Mouse (Mus musculus): ENCODE results near the gene Cd200r3. TPM values are rescaled to one million over a fixed set of nuclear protein-coding genes. Genes with fewer than 3 reads are reported as not detected.

Gene Cd200r3
- polyA plus RNA-seq, 1 experiment from 2014 or later: not detected

DNA sequence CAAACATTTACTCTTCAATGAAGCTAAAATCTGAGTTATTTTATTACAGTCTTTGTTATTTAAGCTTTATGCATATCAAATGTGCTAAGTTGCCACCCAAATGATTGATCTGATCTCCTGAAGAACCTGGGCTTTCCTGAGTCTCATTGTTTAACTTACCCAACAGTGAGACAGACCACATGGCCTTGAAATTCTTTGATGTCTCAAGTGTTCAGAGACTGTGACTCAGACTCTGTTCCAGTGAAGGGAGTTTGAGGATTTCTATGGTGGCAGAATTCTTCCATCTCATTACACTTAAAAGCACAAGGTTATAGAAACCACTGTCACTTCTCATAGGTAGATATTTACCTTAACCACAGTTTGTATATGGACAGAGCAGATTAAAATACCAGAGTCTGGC, 32.6 kb downstream of the Cd200r3 start:
- no peak overlapping the region for H3K4me3 ChIP-seq
- H3K9ac ChIP-seq (replicated peaks): no peak overlapping the region
- H3K9me3 ChIP-seq: no peaks in the 10 kb centered on the region
- H3K27ac ChIP-seq (replicated peaks): no peak overlapping the region
- H3K27me3 ChIP-seq: no peaks in the 10 kb centered on the region
- H3K4me1 ChIP-seq: no peaks in the 10 kb centered on the region
- ATAC-seq (ENCODE audit: low FRiP score, low read depth): no peak
- no peak overlapping the region for H3K4me2 ChIP-seq (replicated peaks)
- no peaks in the 10 kb centered on the region for H3K36me3 ChIP-seq

- Histone ChIP-seq H3K4me3 (no peak overlapping the region), H3K4me2 (replicated peaks) (no peak overlapping the region), H3K9me3 (no peaks in the 10 kb centered on the region), H3K9ac (replicated peaks) (no peak overlapping the region), H3K4me1 (no peaks in the 10 kb centered on the region), H3K36me3 (no peaks in the 10 kb centered on the region), H3K27ac (replicated peaks) (no peak overlapping the region), H3K27me3 (no peaks in the 10 kb centered on the region)
- no peak for ATAC-seq (ENCODE audit: low FRiP score, low read depth)
- 65% methylated on average over 6 of the region's 6 CpGs for WGBS
These were observed 33.6 kb downstream of the Cd200r3 start for GRCm38 (mm10) chr16:44976892-44977633.

GRCm38 (mm10) chr16:44978193-44978592, 34.7 kb downstream of the Cd200r3 start:
- WGBS: 78% methylated on average over 2 of the region's 2 CpGs
- ATAC-seq (ENCODE audit: low FRiP score, low read depth): no peak
- H3K4me3 ChIP-seq: no peak overlapping the region
- no peak overlapping the region for H3K27ac ChIP-seq (replicated peaks)
- H3K27me3 ChIP-seq: no peaks in the 10 kb centered on the region
- no peaks in the 10 kb centered on the region for H3K36me3 ChIP-seq
- no peaks in the 10 kb centered on the region for H3K9me3 ChIP-seq
- H3K4me2 ChIP-seq (replicated peaks): no peak overlapping the region
- H3K9ac ChIP-seq (replicated peaks): no peak overlapping the region
- no peaks in the 10 kb centered on the region for H3K4me1 ChIP-seq

- 75% methylated on average over 3 of the region's 3 CpGs for WGBS
- Histone ChIP-seq H3K9me3 (no peaks in the 10 kb centered on the region), H3K4me2 (replicated peaks) (no peak overlapping the region), H3K4me1 (no peaks in the 10 kb centered on the region), H3K27ac (replicated peaks) (no peak overlapping the region), H3K9ac (replicated peaks) (no peak overlapping the region), H3K27me3 (no peaks in the 10 kb centered on the region), H3K4me3 (no peak overlapping the region), H3K36me3 (no peaks in the 10 kb centered on the region)
- no peak for ATAC-seq (ENCODE audit: low FRiP score, low read depth)
These were observed 35.9 kb downstream of the Cd200r3 start for GRCm38 (mm10) chr16:44979355-44979896.

GRCm38 (mm10) chr16:44982972-44983371, 39.5 kb downstream of the Cd200r3 start:
- Histone ChIP-seq H3K4me3 (no peak overlapping the region), H3K27ac (replicated peaks) (no peak overlapping the region), H3K36me3 (no peaks in the 10 kb centered on the region), H3K9ac (replicated peaks) (no peak overlapping the region), H3K4me1 (no peaks in the 10 kb centered on the region), H3K4me2 (replicated peaks) (no peak overlapping the region), H3K9me3 (no peaks in the 10 kb centered on the region), H3K27me3 (no peaks in the 10 kb centered on the region)
- ATAC-seq (ENCODE audit: low FRiP score, low read depth): no peak
- WGBS: 85% methylated on average over 2 of the region's 2 CpGs

DNA sequence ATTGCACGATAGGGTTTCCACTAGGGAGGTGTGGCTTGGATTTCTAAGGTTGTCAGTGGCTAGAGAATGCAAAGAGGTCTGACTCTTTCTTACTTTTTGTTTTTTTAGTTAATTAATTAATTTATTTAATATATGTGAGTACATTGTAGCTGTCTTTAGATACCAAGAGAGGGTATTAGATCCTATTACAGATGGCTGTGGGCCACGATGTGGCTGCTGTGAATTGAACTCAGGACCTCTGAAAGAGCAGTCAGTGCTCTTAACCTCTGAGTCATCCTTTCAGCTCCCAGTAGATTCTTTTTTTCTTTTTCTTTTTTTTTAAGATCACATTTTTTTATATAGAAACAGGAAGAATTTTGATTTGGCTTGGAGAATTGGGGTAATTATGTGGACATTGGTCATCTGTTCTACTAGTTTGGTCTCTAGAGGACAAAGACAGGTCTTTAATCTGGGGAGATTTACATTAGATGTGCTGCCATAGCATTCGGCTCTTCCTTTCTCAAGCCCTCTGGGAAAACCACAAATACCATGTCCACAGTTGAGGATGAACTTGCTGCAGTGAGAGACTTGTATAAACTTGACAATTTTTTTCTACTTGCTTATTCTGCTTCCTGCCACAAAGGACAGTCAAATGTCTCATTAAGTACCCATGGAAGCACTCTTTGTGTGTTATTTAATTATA, 40.0 kb downstream of the Cd200r3 start:
- Histone ChIP-seq H3K27me3 (no peaks in the 10 kb centered on the region), H3K36me3 (no peaks in the 10 kb centered on the region), H3K4me3 (no peak overlapping the region), H3K4me2 (replicated peaks) (no peak overlapping the region), H3K4me1 (no peaks in the 10 kb centered on the region), H3K9ac (replicated peaks) (no peak overlapping the region), H3K9me3 (no peaks in the 10 kb centered on the region), H3K27ac (replicated peaks) (no peak overlapping the region)
- 65% methylated on average over 3 of the region's 3 CpGs for WGBS
- ATAC-seq (ENCODE audit: low FRiP score, low read depth): no peak

DNA sequence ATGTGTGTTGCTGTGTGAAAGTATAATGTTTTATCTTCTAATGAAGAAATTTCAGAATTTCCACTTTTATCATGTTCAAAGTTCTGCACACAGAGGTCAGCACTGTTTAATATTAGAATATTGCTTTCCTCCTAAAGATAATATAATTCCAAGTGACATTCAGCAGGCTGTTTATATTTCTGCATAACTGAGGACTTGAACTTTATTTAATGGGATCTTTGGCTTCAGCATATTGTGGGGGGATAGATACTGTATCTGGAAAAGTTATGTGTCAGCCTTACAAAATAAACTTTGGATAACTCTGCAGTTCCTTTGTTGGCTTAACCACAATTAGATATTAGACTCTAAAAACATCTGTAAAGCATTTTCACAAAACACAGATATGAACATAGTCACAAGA, 40.6 kb downstream of the Cd200r3 start:
- H3K4me3 ChIP-seq: no peak overlapping the region
- H3K4me1 ChIP-seq: no peaks in the 10 kb centered on the region
- ATAC-seq (ENCODE audit: low FRiP score, low read depth): no peak
- H3K36me3 ChIP-seq: no peaks in the 10 kb centered on the region
- H3K9me3 ChIP-seq: no peaks in the 10 kb centered on the region
- H3K9ac ChIP-seq (replicated peaks): no peak overlapping the region
- H3K4me2 ChIP-seq (replicated peaks): no peak overlapping the region
- no peak overlapping the region for H3K27ac ChIP-seq (replicated peaks)
- H3K27me3 ChIP-seq: no peaks in the 10 kb centered on the region

- H3K4me1 ChIP-seq: no peaks in the 10 kb centered on the region
- no peak overlapping the region for H3K27ac ChIP-seq (replicated peaks)
- no peak overlapping the region for H3K4me2 ChIP-seq (replicated peaks)
- no peak for ATAC-seq (ENCODE audit: low FRiP score, low read depth)
- no peak overlapping the region for H3K9ac ChIP-seq (replicated peaks)
- H3K4me3 ChIP-seq: no peak overlapping the region
- H3K36me3 ChIP-seq: no peaks in the 10 kb centered on the region
- H3K9me3 ChIP-seq: no peaks in the 10 kb centered on the region
- 82% methylated on average over 3 of the region's 3 CpGs for WGBS
- H3K27me3 ChIP-seq: no peaks in the 10 kb centered on the region
These were observed 41.4 kb downstream of the Cd200r3 start for GRCm38 (mm10) chr16:44984925-44985324.

- Histone ChIP-seq H3K9me3 (no peaks in the 10 kb centered on the region), H3K4me1 (no peaks in the 10 kb centered on the region), H3K4me3 (no peak overlapping the region), H3K27ac (replicated peaks) (no peak overlapping the region), H3K9ac (replicated peaks) (no peak overlapping the region), H3K36me3 (no peaks in the 10 kb centered on the region), H3K27me3 (no peaks in the 10 kb centered on the region), H3K4me2 (replicated peaks) (no peak overlapping the region)
- ATAC-seq (ENCODE audit: low FRiP score, low read depth): no peak
- WGBS: 72% methylated on average over 2 of the region's 2 CpGs
These were observed 42.6 kb downstream of the Cd200r3 start for GRCm38 (mm10) chr16:44986029-44986428.

DNA sequence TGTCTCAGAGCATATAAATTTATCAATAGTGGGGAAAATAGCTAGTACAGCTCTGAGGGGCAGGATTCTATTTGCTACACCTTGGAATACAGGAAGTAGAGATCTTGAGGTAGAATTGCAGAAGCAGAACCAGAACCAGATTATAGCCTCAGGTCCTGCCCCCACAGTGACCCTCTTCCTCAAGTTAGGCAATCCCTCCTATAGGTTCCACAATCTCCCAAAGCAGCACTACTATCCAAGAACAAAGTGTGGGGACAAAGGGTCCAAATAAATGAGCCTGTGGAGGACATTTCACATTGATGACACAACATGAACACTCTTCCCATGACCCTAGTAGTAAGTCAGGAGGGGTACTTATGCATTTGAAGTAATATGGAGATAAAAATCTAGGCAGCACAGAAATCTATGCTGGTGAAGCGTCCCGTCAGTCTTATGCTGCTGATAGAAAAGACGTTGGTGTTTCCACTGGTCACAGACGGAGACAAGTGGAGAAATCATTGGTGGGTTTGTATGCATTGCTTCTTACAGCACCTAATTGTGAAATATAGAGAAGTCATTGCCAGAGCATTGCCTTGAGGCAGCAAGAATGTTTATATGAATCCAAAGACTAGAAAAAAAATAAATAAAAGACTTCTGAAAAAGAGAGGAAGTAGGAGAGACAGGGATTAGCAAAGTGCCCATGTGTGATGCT, 45.3 kb downstream of the Cd200r3 start:
- Histone ChIP-seq H3K36me3 (no peaks in the 10 kb centered on the region), H3K27ac (replicated peaks) (no peak overlapping the region), H3K9ac (replicated peaks) (no peak overlapping the region), H3K4me1 (no peaks in the 10 kb centered on the region), H3K4me3 (no peak overlapping the region), H3K27me3 (no peaks in the 10 kb centered on the region), H3K4me2 (replicated peaks) (no peak overlapping the region), H3K9me3 (no peaks in the 10 kb centered on the region)
- WGBS: 94% methylated on average over 4 of the region's 4 CpGs
- no peak for ATAC-seq (ENCODE audit: low FRiP score, low read depth)

DNA sequence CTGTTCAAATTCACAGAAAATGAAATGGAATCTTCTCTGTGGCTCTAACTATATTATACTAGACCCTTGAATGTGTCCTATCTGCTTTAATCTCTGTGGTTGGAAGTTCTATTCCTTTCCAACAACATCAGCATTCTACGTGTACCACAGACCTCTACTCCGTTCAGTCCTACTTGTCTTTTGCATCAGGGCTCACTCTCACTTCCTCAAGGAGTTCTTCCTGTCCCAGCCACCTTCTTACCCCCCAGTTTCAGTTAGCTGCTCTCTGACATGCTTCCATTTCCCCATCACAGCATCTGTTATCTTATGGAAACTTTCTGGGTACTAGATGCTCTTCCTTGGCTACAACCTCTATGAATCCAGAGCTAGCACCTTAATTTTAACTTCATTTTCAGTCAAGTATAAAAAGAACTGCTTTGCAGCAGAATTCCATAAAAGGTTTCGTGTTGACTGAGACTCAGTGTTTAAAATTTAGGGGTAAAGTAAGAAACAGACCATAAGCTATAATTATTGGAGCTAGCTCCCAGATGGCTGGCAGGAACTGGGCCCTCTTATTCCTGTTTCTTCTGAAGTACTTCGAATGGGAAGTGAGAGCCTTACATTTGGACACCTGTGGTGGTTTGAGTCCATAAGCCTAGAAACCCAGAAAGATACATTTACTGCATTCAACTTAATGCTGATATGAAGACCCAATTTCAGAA, 50.0 kb downstream of the Cd200r3 start:
- H3K27ac ChIP-seq (replicated peaks): no peak overlapping the region
- no peak overlapping the region for H3K4me2 ChIP-seq (replicated peaks)
- H3K4me1 ChIP-seq: no peaks in the 10 kb centered on the region
- H3K27me3 ChIP-seq: no peaks in the 10 kb centered on the region
- no peak for ATAC-seq (ENCODE audit: low FRiP score, low read depth)
- H3K9me3 ChIP-seq: no peaks in the 10 kb centered on the region
- 90% methylated on average over 4 of the region's 4 CpGs for WGBS
- no peak overlapping the region for H3K9ac ChIP-seq (replicated peaks)
- H3K4me3 ChIP-seq: no peak overlapping the region
- no peaks in the 10 kb centered on the region for H3K36me3 ChIP-seq
